Mouse (Mus musculus) mature B cell (primary cell): Measurements from ENCODE around the gene Aph1a.
"Not testable (repeated sequence)": the region's sequence is repeated elsewhere in the genome, so short reads cannot be mapped to it uniquely, and the experiment has no call there.

ENCODE experiments used
- in situ Hi-C: fragments of 300-500 bp; cut with MboI; formaldehyde crosslinking; loops from 2 replicates; pipeline ENCODE4 v1.14.3; 2019

Aph1a gene

GRCm38 (mm10) chr3:95887596-95887995 lies 6.2 kb upstream of the Aph1a start:
- in situ Hi-C loops = no loop called here

GRCm38 (mm10) chr3:95889664-95890063 lies 4.1 kb upstream of the Aph1a start:
- in situ Hi-C loops = no loop called here

GRCm38 (mm10) chr3:95891211-95892065 lies 2.3 kb upstream of the Aph1a start, which contains the start of gene BC028528:
Gene BC028528 (minus strand): TSS chr3:95892005.
- in situ Hi-C loops = no loop called here

- in situ Hi-C loops = no loop called here
These were observed 1.4 kb upstream of the Aph1a start for GRCm38 (mm10) chr3:95892066-95893052.

- in situ Hi-C loops = no loop called here
These were observed 643 bp upstream of the Aph1a start for GRCm38 (mm10) chr3:95893126-95893525.

GRCm38 (mm10) chr3:95894317-95895160 lies 770 bp downstream of the Aph1a start:
- in situ Hi-C loops = no loop called here

- in situ Hi-C loops = not testable (repeated sequence)
These were observed 1.7 kb downstream of the Aph1a start for GRCm38 (mm10) chr3:95895501-95895900.

- in situ Hi-C loops = no loop called here
These were observed 6.2 kb downstream of the Aph1a start for GRCm38 (mm10) chr3:95899800-95900524.

GRCm38 (mm10) chr3:95901616-95902372 lies 8.0 kb downstream of the Aph1a start:
- in situ Hi-C loops = no loop called here

- in situ Hi-C loops = no loop called here
These were observed 8.5 kb downstream of the Aph1a start for GRCm38 (mm10) chr3:95902373-95902625.

GRCm38 (mm10) chr3:95902643-95903042 lies 8.9 kb downstream of the Aph1a start:
- in situ Hi-C loops = no loop called here

GRCm38 (mm10) chr3:95903753-95904502 lies 10.2 kb downstream of the Aph1a start:
- in situ Hi-C loops = no loop called here

GRCm38 (mm10) chr3:95904568-95904967 lies 10.8 kb downstream of the Aph1a start, which contains the start of gene Car14:
Gene Car14 (minus strand): TSS chr3:95904691.
- in situ Hi-C loops = no loop called here

GRCm38 (mm10) chr3:95905146-95905939 lies 11.6 kb downstream of the Aph1a start:
- in situ Hi-C loops = no loop called here

GRCm38 (mm10) chr3:95905940-95906492 lies 12.2 kb downstream of the Aph1a start:
- in situ Hi-C loops = no loop called here

GRCm38 (mm10) chr3:95906860-95907259 lies 13.1 kb downstream of the Aph1a start:
- in situ Hi-C loops = no loop called here

- in situ Hi-C loops = no loop called here
These were observed 13.8 kb downstream of the Aph1a start for GRCm38 (mm10) chr3:95907613-95908012.

GRCm38 (mm10) chr3:95914706-95915105 lies 20.9 kb downstream of the Aph1a start:
- in situ Hi-C loops = no loop called here
